23 mouse cellular contexts compared by ENCODE assay signal in the genomic region with DNA sequence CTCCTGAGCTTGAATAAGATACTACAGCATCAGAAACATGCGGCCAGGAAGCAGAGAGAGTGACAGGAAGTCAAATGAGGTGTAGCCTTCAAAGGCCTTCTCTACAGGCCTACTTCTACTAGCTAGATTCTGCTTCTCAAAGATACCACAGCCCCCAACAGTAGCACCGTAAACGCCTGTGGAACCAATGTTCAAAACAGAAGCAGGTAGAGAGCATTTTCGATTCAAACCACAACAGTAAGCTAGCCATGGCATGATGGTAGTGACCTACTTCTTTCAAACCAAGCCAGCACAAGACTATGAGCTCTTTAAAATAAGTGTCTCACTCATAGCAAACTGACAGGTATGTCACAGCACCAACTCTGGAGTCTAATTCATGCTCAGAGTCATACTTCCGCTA.
A peak's percentile ranks its signal among the peaks of the same experiment; 100 is the strongest.
DNase-seq lines count a peak whose midpoint lies in the region; ATAC-seq lines count a peak whose summit lies in the region.
"Had no signal": no experiment of that assay in that cellular context is flagged by ENCODE, and none has a peak within 500 bp of the region (broad histone marks: within the 10 kb centered on the region; RNA-seq: fewer than 3 reads in every experiment).

No protein-coding gene starts in this region.

- ATAC-seq in megakaryocyte, adult 5-6 weeks (ENCODE audit: poor library complexity, severe bottlenecking), result peak; percentile 24; the same call in 1 of the 2 replicates
- ATAC-seq: forebrain, postnatal 0 days had no signal

- intact Hi-C loops in left cerebral cortex, postnatal 10 days (cut with DNase I), result loop anchor here (10.0 kb wide), 2 partner anchors 814 to 1654 kb away; no protein-coding TSS in a partner anchor

- DNase-seq in spleen, postnatal 36 days (ENCODE audit: low spot score in 2 of 2), result peak; percentile 11 to 31
- no peak for DNase-seq in spleen, postnatal 14 days (ENCODE audit: low spot score in 2 of 2)
- DNase-seq in thymus, postnatal 10 days (ENCODE audit: low spot score in 2 of 2), result peak; percentile 71 to 79
- DNase-seq in left cerebral cortex, postnatal 10 days (ENCODE audit: extremely low spot score in 1 of 2, low spot score in 2 of 2), result no peak
- no peak for DNase-seq in adrenal gland, adult 2 months
- no peak for DNase-seq in c-Kit-positive CD71-positive TER-119-positive erythroid progenitor cells, embryonic 14.5 days (ENCODE audit: low spot score)
- DNase-seq: adrenal gland, postnatal 36 days; cerebellum, adult 11 months; cerebellum, postnatal 10 days; forebrain, postnatal 0 days; gastrocnemius, postnatal 36 days; heart, adult 2 months; heart, postnatal 14 days; kidney, adult 18-20 months; layer of hippocampus, postnatal 36 days; liver, embryonic 13.5 days; lung, embryonic 14.5 days; lung, postnatal 36 days; midbrain, embryonic 14.5 days; retina, postnatal 1 day; right cerebral cortex, postnatal 25 days; spleen, adult 18-20 months had no signal

Comparison
In these comparisons a context has a peak if more than half of its experiments do, and no peak if none do; other contexts are left out.
1. DNase-seq: peak in spleen, postnatal 36 days (2 of 2) and thymus, postnatal 10 days (2 of 2); none in spleen, postnatal 14 days (0 of 2), left cerebral cortex, postnatal 10 days (0 of 2), adrenal gland, adult 2 months (single experiment) and c-Kit-positive CD71-positive TER-119-positive erythroid progenitor cells, embryonic 14.5 days (single experiment).